Mouse (Mus musculus): ENCODE results near the gene Izumo1.

GRCm38 (mm10) chr7:45619592-45619991 is 2.0 kb upstream of the Izumo1 start:
- no peak for TF ChIP-seq CTCF (IDR thresholded peaks at IDR 0.05; ENCODE audit: low read depth, low read length)
- TF ChIP-seq POLR2A (IDR thresholded peaks at IDR 0.05; ENCODE audit: borderline replicate concordance, low read depth, low read length): no peak

Measured in bone marrow macrophage, adult 2 months (primary cell).